Mouse (Mus musculus): Measurements from ENCODE around the gene Pdgfb.

The Pdgfb gene

GRCm38 (mm10) chr15:80014321-80015210 is at the start of gene Pdgfb:
Gene Pdgfb (minus strand): TSS chr15:80014977.
- DNase-seq (ENCODE audit: low spot score): no peak

- DNase-seq (ENCODE audit: low spot score): no peak
These were observed 48.0 kb upstream of the Pdgfb start for GRCm38 (mm10) chr15:80062821-80063220.

GRCm38 (mm10) chr15:80062339-80062738 is 47.6 kb upstream of the Pdgfb start:
- no peak for DNase-seq (ENCODE audit: low spot score)

GRCm38 (mm10) chr15:80061071-80061550 is 46.3 kb upstream of the Pdgfb start:
- no peak for DNase-seq (ENCODE audit: low spot score)

- DNase-seq (ENCODE audit: low spot score): no peak
These were observed 45.7 kb upstream of the Pdgfb start for GRCm38 (mm10) chr15:80060356-80061070.

GRCm38 (mm10) chr15:80059606-80060005 is 44.8 kb upstream of the Pdgfb start:
- DNase-seq (ENCODE audit: low spot score): no peak

- DNase-seq (ENCODE audit: low spot score): no peak
These were observed 43.4 kb upstream of the Pdgfb start for GRCm38 (mm10) chr15:80058151-80058550.

GRCm38 (mm10) chr15:80054034-80054710 is 39.4 kb upstream of the Pdgfb start:
- DNase-seq (ENCODE audit: low spot score): peak; percentile 79

GRCm38 (mm10) chr15:80053381-80054033 is 38.7 kb upstream of the Pdgfb start:
- DNase-seq (ENCODE audit: low spot score): no peak

- DNase-seq (ENCODE audit: low spot score): no peak
These were observed 37.0 kb upstream of the Pdgfb start for GRCm38 (mm10) chr15:80051782-80052181.

- DNase-seq (ENCODE audit: low spot score): no peak
These were observed 36.5 kb upstream of the Pdgfb start for GRCm38 (mm10) chr15:80051092-80051761.

GRCm38 (mm10) chr15:80050093-80050492 is 35.3 kb upstream of the Pdgfb start:
- DNase-seq (ENCODE audit: low spot score): no peak

- no peak for DNase-seq (ENCODE audit: low spot score)
These were observed 33.2 kb upstream of the Pdgfb start for GRCm38 (mm10) chr15:80047973-80048372.

- no peak for DNase-seq (ENCODE audit: low spot score)
These were observed 32.5 kb upstream of the Pdgfb start for GRCm38 (mm10) chr15:80047242-80047641.

GRCm38 (mm10) chr15:80045749-80046148 is 31.0 kb upstream of the Pdgfb start:
- DNase-seq (ENCODE audit: low spot score): no peak

- DNase-seq (ENCODE audit: low spot score): no peak
These were observed 29.5 kb upstream of the Pdgfb start for GRCm38 (mm10) chr15:80044249-80044648.

- DNase-seq (ENCODE audit: low spot score): peak; percentile 14
These were observed 27.4 kb upstream of the Pdgfb start for GRCm38 (mm10) chr15:80042152-80042551.

GRCm38 (mm10) chr15:80038110-80038391 is 23.3 kb upstream of the Pdgfb start:
- no peak for DNase-seq (ENCODE audit: low spot score)

- DNase-seq (ENCODE audit: low spot score): peak; percentile 65
These were observed 22.7 kb upstream of the Pdgfb start for GRCm38 (mm10) chr15:80037255-80038109.

- no peak for DNase-seq (ENCODE audit: low spot score)
These were observed 20.6 kb upstream of the Pdgfb start for GRCm38 (mm10) chr15:80035341-80035885.

Data from adipocyte (in vitro differentiated cells).